Mouse (Mus musculus): ENCODE data around the gene Capzb.
A peak's percentile ranks its signal among the peaks of the same experiment; 100 is the strongest.

The Capzb gene

DNA sequence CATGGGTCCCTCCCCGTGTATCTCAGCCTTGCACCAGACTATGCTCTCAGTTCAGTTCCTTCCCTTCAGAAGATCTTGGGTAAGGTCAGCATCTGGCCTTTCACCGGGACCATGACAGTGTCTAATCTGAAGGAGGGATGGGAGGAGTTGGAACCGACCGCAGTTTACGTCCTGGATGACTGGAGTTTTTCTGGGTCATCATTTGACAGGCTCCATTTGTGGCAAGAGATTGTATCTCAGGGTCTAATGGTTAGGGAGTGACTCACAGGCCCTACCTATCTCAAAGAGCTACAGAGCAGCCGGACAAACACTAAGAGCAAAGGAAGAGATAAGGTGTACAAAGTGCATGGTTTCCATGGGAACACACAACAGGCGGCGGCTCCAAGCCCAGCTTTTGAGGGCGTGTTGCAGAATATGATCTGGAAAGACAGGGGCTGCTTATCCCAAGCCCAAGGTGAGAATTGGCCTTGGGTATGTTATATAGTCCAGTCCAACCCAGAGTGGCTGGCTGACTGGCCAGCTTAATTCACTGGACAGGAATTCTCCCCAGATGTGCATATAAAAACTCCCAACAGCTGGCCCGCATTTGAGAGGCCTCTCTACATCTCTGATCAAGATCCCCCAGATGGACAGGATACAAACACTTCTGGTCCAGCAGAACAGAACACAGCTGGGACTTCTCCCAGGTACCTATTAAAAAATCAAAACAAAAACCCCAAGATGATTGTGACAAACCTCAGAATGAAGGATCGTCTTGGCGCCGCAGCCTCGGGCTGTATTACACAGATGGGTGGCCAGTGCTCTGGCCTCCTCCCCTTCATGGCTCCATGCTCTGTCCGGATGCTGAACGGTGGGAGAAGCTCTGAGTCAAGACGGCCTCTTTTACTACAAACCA lies 12.7 kb upstream of the Capzb start:
- no peak for DNase-seq (ENCODE audit: low read depth in 1 of 2, low spot score in 2 of 2)

DNA sequence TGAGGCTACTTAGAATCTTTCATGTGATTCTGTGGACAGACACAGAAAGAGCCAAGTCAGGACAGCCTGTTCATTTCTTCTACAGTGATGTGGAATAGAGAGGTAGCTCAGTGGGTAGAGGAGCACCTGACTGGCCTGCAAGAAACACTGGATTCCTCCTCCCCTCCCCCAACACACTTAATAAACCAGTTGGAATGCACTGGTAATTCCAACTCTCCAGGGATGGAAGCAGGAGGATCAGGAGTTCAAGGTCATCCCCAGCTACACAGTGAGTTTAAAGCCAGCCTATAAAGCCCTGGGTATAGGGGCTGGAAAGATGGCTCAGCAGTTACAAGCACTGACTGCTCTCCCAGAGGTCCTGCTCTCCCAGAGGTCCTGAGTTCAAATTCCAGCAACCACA lies 10.2 kb upstream of the Capzb start:
- no peak for DNase-seq (ENCODE audit: low read depth in 1 of 2, low spot score in 2 of 2)

DNA sequence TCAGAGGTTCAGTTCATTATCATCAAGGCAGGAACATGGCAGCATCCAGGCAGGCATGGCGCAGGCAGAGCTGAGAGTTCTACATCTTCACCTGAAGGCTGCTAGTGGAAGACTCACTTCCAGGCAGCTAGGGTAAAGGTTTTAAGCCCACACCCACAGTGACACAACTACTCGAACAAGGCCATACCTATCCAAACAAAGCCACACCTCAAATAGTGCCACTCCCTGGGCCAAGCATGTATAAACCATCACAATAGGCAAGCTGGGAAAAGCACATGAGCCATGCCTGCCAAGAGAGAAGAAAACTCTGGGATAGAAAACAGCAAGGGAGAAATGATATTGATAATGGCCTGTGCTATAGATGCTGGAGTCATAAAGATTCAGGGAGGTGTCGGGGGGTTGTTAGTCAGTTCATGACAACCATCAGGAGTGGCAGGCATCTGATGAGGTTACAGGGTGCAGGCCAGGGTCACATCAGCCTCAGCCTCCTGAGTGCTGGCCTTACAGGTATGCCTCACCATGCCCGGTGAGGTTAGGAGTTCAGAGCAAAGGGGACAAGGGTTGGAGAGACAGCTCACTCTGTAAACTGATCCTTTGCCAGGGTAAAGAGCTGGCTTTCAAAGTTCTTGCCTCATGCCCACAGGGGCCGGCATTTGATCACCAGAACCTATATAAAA lies 6.8 kb upstream of the Capzb start:
- no peak for DNase-seq (ENCODE audit: low read depth in 1 of 2, low spot score in 2 of 2)

DNA sequence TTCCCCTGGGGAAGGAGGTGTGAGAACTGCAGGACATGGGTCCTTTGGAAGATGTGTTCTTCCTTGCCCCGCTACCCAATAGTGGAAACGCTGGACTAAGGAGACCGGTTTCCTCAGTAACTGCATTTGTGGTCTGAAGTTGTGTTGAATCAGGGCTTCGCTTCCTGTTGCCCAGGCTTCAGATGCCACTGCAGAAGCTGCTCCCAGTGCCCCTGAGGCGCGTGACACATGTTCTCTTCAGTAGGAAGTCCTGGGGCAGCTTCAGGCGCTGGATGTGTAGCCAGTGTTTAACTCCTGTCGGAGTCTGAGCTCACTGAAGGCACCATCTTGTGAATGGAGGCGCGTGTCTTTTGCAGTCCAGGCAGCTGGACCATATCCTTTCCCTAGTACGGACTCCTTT lies 4.8 kb upstream of the Capzb start:
- DNase-seq (ENCODE audit: low read depth in 1 of 2, low spot score in 2 of 2), result peak in 1 of 2 experiments; percentile 76

DNA sequence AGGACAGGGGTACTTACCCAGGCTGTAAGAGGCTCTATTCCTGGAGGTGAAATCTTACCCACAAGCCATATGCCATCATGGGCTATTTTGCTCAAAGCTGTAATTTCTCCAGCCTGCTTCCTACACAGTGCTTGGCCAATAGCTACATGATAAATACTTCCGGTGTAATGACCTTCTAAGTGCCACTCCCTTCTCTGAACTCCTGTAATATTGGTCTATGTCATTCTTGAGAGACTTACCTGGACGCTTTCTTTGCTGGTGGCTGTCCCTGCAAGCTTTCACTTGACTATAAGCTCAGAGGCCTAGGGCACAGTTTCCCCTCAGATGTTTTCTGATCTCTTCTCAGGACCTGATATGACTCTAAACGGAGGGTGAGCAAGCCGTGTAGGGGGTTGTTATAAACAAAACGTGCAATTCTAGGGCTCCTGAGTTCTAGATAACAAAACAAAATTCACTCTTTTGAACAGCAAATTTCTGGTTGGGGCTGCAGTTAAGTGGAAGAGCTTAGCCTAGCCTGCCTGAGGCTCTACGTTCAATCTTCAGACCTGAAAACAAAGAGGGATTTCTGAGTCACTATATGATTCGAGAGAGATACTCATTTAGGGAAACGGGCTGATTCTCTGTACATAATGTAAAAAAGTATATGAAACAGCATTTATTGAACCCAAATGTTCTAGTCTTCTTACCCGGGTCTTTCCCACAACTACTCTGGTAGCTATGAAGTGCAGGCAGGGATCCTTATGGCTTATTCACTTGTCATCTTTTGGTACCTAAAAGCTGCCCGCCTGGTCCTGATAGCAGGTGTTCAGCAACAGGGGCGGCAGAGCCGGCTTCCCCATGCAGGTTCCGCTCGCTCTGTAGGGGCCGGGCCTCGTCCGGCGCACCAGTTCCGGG lies 847 bp upstream of the Capzb start:
- no peak for DNase-seq (ENCODE audit: low read depth in 1 of 2, low spot score in 2 of 2)

DNA sequence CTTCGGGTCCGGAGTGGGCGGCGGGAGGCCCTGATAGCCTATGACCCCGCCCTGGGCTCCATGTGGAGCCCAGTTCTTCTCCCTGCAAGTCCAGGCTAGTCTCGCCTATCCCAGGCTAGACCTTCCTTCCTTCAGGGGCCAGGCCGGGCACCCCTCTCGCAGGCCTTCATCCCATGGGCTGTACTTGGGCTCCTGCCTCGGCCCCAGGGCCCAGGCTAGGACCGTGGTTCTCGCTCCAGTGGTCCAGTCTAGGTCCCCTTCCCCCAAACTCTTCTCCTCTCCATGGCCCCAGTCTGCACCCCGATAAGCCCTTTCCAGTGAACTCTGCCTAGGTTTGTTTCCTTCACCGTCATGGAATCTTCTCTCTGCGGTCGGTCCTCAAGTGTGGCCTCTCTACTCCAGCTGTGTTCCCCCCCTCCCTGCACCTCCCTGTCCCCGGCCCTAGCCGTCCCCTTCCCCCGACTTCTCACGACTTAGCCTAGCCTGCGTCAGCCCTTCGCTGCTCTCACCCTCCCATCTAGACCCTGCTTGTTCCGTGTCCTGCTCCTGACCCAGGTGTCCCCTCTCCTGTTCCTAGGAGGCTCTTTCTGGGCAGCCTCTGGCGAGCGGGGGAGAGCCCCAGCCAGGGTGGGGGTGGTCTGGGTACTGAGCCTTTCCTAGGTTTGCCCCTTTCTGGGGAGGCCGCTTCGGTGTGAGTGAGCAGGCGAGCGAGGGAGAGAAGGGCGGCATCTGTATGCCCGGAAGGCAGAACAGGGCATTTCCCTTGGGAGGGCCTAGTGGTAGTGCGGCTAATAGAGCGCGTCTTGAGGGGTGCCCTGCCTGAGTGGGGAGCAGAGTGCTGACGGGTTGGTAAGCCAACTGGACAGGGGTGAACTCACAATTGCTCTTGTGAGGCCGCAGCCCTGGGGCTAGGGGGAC lies 736 bp downstream of the Capzb start:
- no peak for DNase-seq (ENCODE audit: low read depth in 1 of 2, low spot score in 2 of 2)

DNA sequence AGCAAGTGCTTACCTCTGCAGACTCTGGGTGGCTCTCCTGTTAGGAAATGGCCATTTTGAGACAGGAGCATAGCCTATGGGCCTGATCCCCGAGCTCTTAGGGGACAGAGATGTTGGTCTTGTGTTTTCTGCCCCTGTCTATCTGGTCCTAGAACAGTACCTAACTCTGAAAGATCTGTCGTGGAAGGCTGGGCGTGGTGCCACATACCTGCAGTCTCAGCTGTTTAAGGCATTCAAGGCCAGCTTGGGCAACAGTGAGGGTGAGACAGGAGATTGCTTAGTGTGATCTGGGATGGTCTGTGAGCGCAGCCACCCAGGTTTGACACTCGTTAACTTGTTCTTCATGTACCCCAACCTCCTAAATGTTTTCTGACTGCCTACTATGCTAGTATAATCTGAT lies 2.4 kb downstream of the Capzb start:
- DNase-seq (ENCODE audit: low read depth in 1 of 2, low spot score in 2 of 2), result no peak

DNA sequence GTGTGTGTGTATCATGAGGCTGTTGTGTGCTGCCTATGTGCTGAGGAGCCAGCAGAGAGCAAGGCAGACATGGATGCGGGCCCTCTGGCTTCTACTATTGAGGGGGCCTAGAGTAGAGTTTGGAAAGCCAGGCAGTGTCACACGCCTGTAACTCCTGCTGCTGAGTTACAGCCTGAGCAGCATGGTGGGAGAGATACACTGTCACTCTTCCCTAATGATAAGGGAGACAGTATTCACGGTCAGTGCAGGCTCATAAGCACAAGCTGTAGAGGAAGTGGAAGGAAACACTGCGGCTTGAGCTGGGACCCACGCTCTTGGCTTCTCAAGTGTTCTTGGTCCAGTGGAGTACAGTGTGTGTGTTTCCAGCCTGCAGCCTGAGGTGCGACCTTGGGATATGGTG lies 3.8 kb downstream of the Capzb start:
- DNase-seq (ENCODE audit: low read depth in 1 of 2, low spot score in 2 of 2), result no peak

DNA sequence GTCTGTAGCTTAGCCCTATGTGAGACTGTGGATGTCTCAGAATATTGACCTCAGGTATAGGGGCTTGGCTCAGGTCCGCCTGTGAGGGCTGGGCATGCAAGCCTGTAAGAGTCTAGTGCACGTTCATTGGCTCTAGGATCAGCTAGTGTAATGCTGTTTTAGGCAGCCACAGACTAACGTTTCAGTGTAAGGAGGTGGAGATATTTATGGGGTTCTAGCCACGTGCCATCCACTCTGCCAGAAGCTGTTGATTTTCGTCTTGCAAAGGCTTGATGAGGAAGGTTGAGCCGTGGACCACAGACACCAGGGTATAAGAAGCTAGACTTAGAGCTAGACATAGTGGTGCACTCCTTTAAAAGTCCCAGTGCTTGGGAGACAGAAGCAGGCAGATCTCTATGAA lies 4.2 kb downstream of the Capzb start:
- no peak for DNase-seq (ENCODE audit: low read depth in 1 of 2, low spot score in 2 of 2)

DNA sequence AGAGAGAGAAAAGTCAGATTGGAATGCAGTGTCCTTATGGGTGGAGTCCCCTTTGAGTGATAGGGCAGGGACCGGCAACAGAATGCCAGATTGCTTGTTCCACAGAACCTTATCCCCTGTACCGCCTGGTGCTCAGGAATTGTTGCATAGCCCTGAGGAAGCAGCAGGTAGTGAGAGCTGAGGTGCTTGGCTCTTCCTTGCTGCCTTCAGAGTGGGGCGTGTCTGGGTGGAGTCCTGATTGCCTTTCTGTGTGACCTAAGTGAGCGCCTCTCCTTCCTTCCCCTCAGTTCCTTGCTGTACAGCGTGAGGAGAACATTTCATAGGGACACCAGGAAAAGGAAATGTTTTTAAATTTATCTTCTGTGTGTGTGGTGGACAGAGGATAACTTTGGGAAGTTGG lies 4.8 kb downstream of the Capzb start:
- no peak for DNase-seq (ENCODE audit: low read depth in 1 of 2, low spot score in 2 of 2)

DNA sequence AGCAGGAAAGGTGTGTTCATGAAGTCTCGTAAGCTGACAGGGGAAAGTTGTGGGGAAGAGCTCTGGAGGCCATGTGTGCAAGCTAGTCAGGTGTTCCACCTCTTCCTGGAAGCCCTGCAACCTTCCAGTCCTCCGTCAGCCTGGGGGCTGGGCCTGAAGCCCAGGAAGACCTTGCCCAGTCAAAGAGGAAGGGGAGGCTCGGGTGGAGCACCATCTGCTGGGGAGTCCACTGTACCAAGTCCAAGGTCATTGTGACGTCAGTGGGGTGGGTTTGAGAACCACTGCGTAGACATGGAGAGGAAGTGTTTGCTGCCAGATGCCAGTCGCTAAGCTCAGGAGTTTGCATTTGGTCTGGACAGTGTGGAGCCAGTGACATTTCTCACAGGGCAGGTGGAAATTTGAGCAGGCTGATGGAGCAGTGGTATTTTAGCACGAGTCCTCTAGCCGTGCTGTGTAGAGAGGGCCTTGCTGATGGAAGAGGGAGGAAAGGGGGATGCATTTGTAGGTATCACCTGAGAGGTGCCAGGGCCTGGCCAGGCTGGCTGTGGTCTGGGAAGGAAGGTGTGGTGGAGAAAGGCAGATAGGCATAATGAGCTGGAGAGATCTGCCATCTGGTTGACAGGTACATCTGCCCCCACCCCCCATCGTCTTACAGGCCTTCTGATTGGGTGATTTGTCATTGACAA lies 5.4 kb downstream of the Capzb start:
- peak in 1 of 2 experiments; percentile 68 for DNase-seq (ENCODE audit: low read depth in 1 of 2, low spot score in 2 of 2)

DNA sequence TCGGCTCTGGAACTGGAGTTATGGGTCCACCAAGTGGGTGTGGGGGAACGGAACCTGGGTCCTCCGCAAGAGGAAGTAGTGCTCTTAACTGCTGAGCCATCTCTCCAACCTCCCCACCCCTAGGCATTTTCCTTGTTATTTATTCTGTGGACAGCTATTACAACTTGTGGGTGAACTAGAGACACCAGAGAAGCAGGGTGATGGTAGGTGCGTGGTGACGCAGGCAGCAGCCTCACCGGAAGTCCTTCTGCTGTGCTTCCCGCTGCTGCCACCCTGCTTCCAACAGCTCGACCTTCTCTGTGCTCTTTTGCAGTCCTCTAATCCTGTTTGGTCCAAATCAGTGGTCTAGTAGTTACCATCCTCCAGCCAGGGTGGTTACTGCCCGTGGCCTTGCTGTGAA lies 6.4 kb downstream of the Capzb start:
- no peak for DNase-seq (ENCODE audit: low read depth in 1 of 2, low spot score in 2 of 2)

DNA sequence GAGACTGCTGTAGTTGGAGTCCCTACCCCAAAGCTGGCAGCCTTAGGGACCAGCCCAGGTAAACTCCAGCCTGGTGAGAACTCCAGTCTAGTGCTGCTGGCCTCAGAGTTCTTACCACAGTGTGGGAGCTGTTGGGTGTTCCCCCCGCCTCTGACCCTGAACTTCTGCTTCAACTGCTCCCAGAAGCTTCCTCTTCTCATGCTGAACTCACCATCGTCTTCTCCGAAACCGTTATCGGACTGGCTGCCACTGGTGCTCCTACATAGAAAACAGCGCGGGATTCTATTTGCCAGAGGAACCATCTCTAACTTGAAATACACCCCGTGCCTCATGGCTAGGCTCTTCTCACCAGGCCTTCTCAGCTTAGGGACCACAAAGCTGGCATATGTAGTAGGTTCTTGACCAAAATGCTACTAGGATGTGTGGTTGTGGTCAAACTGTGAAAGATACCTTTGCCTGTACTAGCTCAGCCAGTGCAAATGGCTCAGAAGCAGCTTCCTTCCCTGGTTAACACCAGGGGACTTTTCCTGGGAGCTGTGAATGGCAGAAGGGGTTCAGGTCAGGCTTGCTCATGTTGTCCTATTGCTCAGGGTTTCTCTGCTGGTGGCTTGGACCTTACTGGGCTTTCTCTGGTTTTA lies 7.1 kb downstream of the Capzb start:
- DNase-seq (ENCODE audit: low read depth in 1 of 2, low spot score in 2 of 2), result peak; percentile 45 to 65

DNA sequence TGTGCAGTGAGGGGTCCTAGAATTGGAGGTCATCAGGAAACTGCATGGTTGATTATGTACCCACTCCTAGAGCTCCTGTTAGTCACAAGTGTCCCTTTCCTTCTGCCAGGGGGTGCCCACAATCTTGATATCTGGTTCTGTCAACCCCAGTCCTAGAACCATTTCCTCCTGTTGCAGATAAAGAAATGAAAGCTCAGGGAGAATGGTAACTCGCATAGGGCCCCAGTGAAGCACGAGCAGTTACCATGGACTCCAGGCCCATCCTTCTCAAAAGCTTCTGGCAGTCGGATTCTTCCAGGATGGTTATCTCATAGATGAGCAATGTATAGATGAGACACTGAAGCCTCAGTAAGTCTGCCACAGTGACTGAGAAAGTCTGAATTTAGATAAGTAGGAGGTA lies 8.2 kb downstream of the Capzb start:
- DNase-seq (ENCODE audit: low read depth in 1 of 2, low spot score in 2 of 2), result no peak

DNA sequence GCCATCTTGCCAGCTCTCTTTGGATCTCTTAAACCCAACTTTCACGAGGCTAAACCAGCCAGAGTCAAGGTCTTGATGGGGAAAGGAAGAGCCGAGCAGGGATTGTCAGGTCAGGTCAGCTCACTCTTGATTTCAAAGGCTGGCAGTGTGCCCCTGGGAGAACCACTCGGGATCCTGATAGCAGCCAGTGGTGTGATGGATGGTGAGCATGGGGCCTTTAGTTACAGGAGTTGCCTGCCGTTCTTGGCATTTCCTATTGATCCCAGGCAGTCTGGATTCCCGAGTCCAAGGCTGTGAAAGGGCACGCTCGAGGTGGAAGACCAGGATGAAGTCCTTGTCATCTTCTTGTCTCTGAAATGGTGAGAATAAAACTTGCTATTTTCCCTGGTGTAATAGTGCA lies 9.9 kb downstream of the Capzb start:
- DNase-seq (ENCODE audit: low read depth in 1 of 2, low spot score in 2 of 2), result no peak

DNA sequence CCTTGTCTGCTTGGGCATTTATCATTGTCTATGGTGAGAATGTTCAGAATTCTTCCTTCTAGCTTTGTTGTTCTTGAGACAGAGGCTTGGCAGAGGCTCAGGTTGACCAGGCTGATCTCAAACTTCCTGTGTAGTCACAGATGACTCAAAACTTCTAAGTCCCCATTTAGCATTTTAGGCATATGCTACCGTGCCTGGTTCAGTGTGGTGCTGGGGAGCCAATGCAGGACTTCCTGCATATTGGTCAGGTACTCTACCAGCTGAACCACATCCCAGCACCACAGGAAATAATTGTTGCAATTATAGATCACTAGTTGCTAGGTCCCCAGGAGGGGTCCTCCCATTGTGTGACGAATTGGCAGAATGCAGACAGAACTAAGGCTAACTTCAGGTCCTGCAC lies 10.7 kb downstream of the Capzb start:
- no peak for DNase-seq (ENCODE audit: low read depth in 1 of 2, low spot score in 2 of 2)

DNA sequence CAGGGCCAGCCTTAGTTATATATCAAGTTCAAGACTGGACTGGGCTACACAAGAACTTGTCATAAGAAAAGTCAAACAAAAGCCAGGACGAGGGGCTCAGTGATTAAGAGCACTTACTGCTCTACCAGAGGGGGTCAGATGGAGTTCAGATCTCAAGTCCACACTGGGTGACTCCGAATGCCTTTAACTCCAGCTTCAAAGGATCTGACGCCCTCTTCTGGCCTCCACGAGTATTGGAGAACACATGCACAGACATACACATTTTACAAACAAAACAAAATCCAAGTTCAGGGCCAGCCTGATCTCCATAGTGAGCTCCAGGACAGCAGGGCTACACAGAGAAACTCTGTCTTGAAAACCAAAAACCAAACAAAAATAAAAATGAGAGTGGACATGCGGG lies 13.1 kb downstream of the Capzb start:
- peak in 1 of 2 experiments; percentile 36 for DNase-seq (ENCODE audit: low read depth in 1 of 2, low spot score in 2 of 2)

DNA sequence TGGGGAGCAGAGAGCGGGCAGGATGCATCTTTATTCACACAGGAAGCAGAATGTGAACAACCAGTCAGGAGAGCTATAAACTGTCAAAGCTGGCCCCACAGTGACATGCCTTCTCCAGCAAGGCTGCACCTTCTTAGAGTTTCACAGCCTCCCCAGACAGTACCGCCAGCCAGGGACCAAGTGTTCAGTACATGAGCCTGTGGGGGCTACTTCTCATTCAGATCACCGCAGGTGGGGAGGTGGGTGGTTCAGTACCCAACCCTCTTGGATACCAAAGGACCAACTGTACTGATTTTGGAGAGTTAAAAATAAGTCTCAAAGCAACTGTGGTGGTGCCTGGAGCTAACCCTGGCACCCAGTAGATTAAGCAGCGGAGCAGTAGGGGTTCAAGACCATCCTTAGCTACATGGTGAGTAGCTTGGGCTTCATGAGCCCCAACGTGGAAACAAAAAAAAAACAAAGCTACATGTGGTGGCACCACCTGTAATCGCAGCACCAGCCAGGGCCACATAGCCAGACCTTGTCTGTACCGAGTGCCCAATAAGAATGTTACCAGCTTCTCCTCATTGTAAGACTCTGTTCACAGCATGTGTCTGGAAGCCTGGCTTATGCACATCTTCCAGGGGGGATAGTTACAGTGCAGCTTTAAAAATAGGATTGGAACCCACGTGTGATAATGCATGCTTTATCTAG lies 13.8 kb downstream of the Capzb start:
- no peak for DNase-seq (ENCODE audit: low read depth in 1 of 2, low spot score in 2 of 2)

Data from monocyte, adult 2 months (primary cell).